Mouse (Mus musculus) cerebellum, adult 2 months (tissue): ENCODE measurements around the gene Fam19a3. TPM values are rescaled to one million over a fixed set of nuclear protein-coding genes. Genes with fewer than 3 reads are reported as not detected.
"Not testable (repeated sequence)": the region's sequence is repeated elsewhere in the genome, so short reads cannot be mapped to it uniquely, and the experiment has no call there.

Source experiments
- DNase-seq, 2 experiments: peaks; one replicate each; pipeline ENCODE4 v3.0.0; 2021
- H3K27ac ChIP-seq: fragments of 200-500 bp; 2 replicates; pipeline ENCODE4 v1.5.1; 2012; ENCODE audit warnings: low read length, control low read depth, inconsistent platforms; ENCODE audit not compliant: insufficient read depth
- H3K27me3 ChIP-seq: fragments of 200-500 bp; 2 replicates; pipeline ENCODE4 v1.6.1; 2012; ENCODE audit warnings: inconsistent platforms, mild to moderate bottlenecking, low read length, moderate library complexity; ENCODE audit not compliant: control insufficient read depth, insufficient read depth
- H3K4me1 ChIP-seq: fragments of 200-500 bp; 2 replicates; pipeline ENCODE4 v1.6.1; 2011; ENCODE audit warnings: low read length; ENCODE audit not compliant: control insufficient read depth, insufficient read depth
- H3K4me3 ChIP-seq: fragments of 200-500 bp; replicated peaks from 2 replicates; pipeline ENCODE3; 2011; ENCODE audit warnings: mild to moderate bottlenecking, low read depth, low read length, control low read depth; ENCODE audit not compliant: insufficient read depth
- CTCF ChIP-seq: fragments of 200-500 bp; IDR thresholded peaks from 2 replicates; pipeline ENCODE4 v1.5.1; 2011; ENCODE audit warnings: low read depth, mild to moderate bottlenecking, control low read depth, low read length, moderate library complexity, borderline replicate concordance; ENCODE audit not compliant: insufficient read depth
- POLR2A ChIP-seq: fragments of 200-500 bp; IDR thresholded peaks from 2 replicates; pipeline ENCODE4 v1.6.1; 2011; ENCODE audit warnings: low read length, control low read depth, borderline replicate concordance; ENCODE audit not compliant: insufficient read depth
- WGBS: fragments of 180-500 bp; shearing (Covaris S2); methylation state at CpG from one replicate; pipeline ENCODE4 v1.1.7; 2018; 5-methylcytosine and 5-hydroxymethylcytosine counted together
- polyA plus RNA-seq: library from polyadenylated mRNA; depleted of rRNA; stranded (reverse); fragments of >200 nt; gene quantifications from 2 replicates; pipeline ENCODE4 v1.2.3, GENCODE M21; 2012

Fam19a3 gene
- polyA plus RNA-seq, 1 experiment, result 0.43 TPM

- TF ChIP-seq CTCF, result no peak
- TF ChIP-seq POLR2A, result no peak
- WGBS, result 100% methylated on average over 1 of the region's 1 CpGs
- H3K4me3 ChIP-seq, result no peak overlapping the region
- no peaks in the 10 kb centered on the region for H3K27me3 ChIP-seq
- DNase-seq, result no peak
- no peak overlapping the region for H3K27ac ChIP-seq
- H3K4me1 ChIP-seq, result no peaks in the 10 kb centered on the region
These were observed 33.1 kb upstream of the Fam19a3 start for GRCm38 (mm10) chr3:104814746-104815145.

DNA sequence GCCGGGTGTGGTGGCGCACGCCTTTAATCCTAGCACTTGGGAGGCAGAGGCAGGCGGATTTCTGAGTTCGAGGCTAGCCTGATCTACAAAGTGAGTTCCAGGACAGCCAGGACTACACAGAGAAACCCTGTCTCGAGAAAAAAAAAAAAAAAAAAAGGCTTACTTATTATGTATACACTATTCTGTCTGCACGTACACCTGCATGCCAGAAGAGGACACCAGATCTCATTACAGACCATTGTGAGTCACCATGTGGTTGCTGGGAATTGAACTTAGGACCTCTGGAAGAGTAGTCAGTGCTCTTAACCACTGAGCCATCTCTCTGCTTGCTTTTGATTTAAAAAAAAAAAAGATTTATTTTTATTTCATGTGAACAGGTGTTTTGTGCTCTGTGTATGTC lies 31.6 kb upstream of the Fam19a3 start:
- H3K27me3 ChIP-seq, H3K4me1 ChIP-seq, H3K27ac ChIP-seq, H3K4me3 ChIP-seq, DNase-seq: not testable (repeated sequence)
- 90% methylated on average over 7 of the region's 7 CpGs for WGBS

DNA sequence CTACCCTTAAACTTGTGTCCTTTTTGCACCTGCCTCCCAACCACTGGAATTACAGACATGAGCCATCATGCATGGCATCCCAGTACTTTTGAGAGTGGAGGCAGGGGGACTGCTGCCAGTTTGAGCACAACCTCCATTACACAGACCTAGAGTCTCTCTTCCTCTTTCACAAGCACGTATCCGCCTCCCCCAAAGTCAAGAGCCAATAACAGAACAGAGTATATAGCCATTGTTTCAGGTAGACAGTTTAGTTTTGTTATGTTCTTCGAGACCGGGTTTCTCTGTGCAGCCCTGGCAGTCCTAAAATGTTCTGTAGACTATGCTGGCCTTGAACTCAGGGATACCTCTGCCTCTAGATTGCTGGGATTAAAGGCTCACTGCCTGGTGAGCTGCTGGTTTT lies 30.6 kb upstream of the Fam19a3 start:
- 92% methylated on average over 4 of the region's 4 CpGs for WGBS
- no peak for TF ChIP-seq POLR2A
- no peak for TF ChIP-seq CTCF
- DNase-seq, result no peak
- Histone ChIP-seq H3K4me1 (no peaks in the 10 kb centered on the region), H3K27me3 (no peaks in the 10 kb centered on the region), H3K4me3 (no peak overlapping the region), H3K27ac (no peak overlapping the region)

DNA sequence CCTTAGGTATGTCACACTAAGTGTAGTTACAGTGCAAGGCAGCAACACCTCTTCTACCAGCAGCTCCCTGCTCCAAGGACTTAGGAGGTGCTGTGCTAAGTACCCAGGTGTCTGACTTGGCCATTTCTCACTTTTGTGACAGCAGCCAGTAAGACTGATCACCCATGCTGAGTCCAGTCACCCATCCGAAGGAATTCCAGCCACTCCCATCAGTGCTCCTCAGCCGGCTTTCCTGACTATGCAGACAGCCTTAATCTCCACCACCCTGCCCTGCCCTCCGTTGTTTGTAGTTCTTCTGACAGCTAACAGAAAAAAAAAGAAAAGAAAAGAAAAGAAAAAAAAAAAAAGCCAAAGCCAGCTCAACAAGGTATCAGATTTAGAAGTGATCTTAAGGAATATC lies 30.1 kb upstream of the Fam19a3 start:
- Histone ChIP-seq H3K4me3 (no peak overlapping the region), H3K27me3 (no peaks in the 10 kb centered on the region), H3K4me1 (no peaks in the 10 kb centered on the region), H3K27ac (no peak overlapping the region)
- TF ChIP-seq POLR2A (no peak), CTCF (no peak)
- WGBS, result 53% methylated on average over 3 of the region's 3 CpGs
- no peak for DNase-seq

GRCm38 (mm10) chr3:104805539-104805938 lies 23.9 kb upstream of the Fam19a3 start:
- WGBS, result 78% methylated on average over 9 of the region's 9 CpGs
- TF ChIP-seq POLR2A, result no peak
- TF ChIP-seq CTCF, result no peak
- DNase-seq, result no peak
- no peaks in the 10 kb centered on the region for H3K27me3 ChIP-seq
- H3K4me1 ChIP-seq, result no peaks in the 10 kb centered on the region
- H3K27ac ChIP-seq, result no peak overlapping the region
- no peak overlapping the region for H3K4me3 ChIP-seq

DNA sequence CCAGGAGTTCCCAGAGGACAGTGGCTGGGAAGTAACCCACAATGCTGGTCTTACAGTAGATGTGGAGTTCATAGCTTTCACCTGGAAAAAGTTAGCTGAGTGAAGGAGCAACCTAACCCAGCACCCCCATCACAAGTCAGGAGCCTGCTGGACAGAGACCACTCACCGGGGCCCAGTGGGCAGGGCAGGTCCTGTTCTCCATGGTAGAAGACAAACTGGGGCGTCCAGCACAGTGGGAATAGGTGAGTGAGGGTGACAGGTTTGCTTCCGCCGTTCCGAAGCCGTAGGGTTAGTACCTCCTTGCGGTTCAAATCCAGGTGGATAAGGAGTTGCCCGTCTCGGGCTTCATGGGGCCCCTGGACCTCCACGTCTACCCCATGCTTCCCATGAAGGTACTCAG lies 22.7 kb upstream of the Fam19a3 start:
- Histone ChIP-seq H3K4me3 (no peak overlapping the region), H3K27ac (no peak overlapping the region), H3K4me1 (no peaks in the 10 kb centered on the region), H3K27me3 (no peaks in the 10 kb centered on the region)
- no peak for TF ChIP-seq CTCF
- no peak for TF ChIP-seq POLR2A
- DNase-seq, result no peak
- WGBS, result 94% methylated on average over 10 of the region's 10 CpGs

DNA sequence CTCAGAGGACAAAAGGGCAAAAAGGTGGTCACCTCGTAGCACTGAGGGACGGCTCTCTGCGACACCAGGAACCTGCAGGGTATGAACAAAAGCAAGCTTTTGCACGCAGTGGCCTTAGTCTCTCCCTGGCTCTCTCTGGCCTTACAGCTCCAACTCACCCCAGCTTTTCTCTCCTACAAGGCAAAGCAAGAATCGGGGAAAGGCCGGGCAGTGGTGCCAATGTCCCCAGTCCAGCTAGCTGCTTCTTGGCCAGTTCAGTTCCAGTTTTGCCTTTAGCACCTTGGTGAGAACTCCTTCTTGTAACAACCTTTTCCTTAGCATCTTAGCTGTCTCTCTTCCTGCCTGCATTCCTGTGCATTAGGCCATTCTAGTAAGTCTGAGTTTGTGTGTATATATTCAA lies 19.8 kb upstream of the Fam19a3 start:
- Histone ChIP-seq H3K27ac (no peak overlapping the region), H3K27me3 (no peaks in the 10 kb centered on the region), H3K4me3 (no peak overlapping the region), H3K4me1 (no peaks in the 10 kb centered on the region)
- 88% methylated on average over 6 of the region's 6 CpGs for WGBS
- no peak for TF ChIP-seq POLR2A
- TF ChIP-seq CTCF, result no peak
- DNase-seq, result no peak

DNA sequence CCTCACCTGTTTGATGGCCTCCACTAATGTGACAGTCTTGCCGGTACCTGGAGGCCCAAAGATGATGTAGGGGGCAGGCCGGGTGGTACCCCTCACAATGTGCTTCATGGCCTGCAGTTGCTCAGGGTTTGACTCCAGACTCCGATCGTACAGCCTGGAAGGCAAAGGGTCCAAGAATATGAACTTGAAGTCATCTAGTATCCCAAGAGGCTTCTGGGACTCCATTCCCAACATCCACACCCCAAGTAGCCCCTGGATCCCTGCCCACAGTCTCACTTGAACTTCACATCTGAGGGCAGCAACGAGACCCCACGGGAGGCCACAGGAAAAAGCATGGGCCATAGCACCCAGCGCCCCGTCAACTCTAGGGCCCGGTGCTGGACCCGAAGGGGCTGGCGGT lies 19.0 kb upstream of the Fam19a3 start:
- 95% methylated on average over 11 of the region's 11 CpGs for WGBS
- Histone ChIP-seq H3K27ac (no peak overlapping the region), H3K27me3 (no peaks in the 10 kb centered on the region), H3K4me3 (no peak overlapping the region), H3K4me1 (no peaks in the 10 kb centered on the region)
- DNase-seq, result no peak
- TF ChIP-seq POLR2A (no peak), CTCF (no peak)
